Mouse (Mus musculus): ENCODE measurements around the gene Cyp2u1.

DNA sequence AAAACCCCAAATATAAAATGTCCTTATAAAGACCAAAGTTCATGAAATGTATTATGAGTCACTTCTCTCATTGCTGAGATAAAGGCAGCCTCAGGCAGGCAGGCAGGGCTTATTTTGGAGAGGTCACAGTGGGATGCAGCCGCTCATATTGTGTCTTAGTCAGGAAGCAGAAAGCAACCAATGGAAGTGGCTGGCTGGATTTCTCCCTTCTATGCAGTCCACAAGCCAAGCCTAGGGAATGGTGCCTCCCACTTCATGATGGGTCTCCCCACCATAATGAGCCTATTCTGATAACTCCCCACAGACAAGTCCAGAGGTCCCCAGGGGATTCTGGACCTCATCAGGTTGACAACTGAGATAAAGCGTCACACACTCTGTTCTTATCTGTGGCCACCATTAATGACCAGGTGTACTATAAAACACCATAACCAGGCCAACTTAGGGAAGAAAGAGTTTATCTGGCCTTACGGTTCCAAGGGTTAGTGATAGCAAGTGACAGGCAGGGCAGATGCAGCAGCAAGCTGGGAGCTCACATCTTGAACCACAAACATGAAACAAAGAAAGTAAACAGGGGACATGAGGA, 47.5 kb downstream of the Cyp2u1 start:
- TF ChIP-seq CTCF (IDR thresholded peaks at IDR 0.05; ENCODE audit: low read depth), result no peak
- no peak for TF ChIP-seq EP300 (optimal IDR thresholded peaks at IDR 0.05)

Data from stomach, postnatal 0 days (tissue).